Mouse (Mus musculus): ENCODE data around the gene Adgrl1.

The Adgrl1 gene

GRCm38 (mm10) chr8:83901566-83902485, 1.9 kb downstream of the Adgrl1 start:
- no peak for DNase-seq (ENCODE audit: low spot score in 2 of 2)

- no peak for DNase-seq (ENCODE audit: low spot score in 2 of 2)
Measured at GRCm38 (mm10) chr8:83902961-83903666, 3.2 kb downstream of the Adgrl1 start.

GRCm38 (mm10) chr8:83908583-83908982, 8.7 kb downstream of the Adgrl1 start:
- no peak for DNase-seq (ENCODE audit: low spot score in 2 of 2)

- no peak for DNase-seq (ENCODE audit: low spot score in 2 of 2)
Measured at GRCm38 (mm10) chr8:83909311-83909710, 9.4 kb downstream of the Adgrl1 start.

- DNase-seq (ENCODE audit: low spot score in 2 of 2): no peak
Measured at GRCm38 (mm10) chr8:83911809-83912731, 12.2 kb downstream of the Adgrl1 start.

- DNase-seq (ENCODE audit: low spot score in 2 of 2): no peak
Measured at GRCm38 (mm10) chr8:83914232-83914631, 14.3 kb downstream of the Adgrl1 start.

GRCm38 (mm10) chr8:83914860-83915259, 15.0 kb downstream of the Adgrl1 start:
- DNase-seq (ENCODE audit: low spot score in 2 of 2): no peak

GRCm38 (mm10) chr8:83916015-83916414, 16.1 kb downstream of the Adgrl1 start:
- no peak for DNase-seq (ENCODE audit: low spot score in 2 of 2)

GRCm38 (mm10) chr8:83917566-83917965, 17.7 kb downstream of the Adgrl1 start:
- no peak for DNase-seq (ENCODE audit: low spot score in 2 of 2)

GRCm38 (mm10) chr8:83921558-83921957, 21.7 kb downstream of the Adgrl1 start:
- peak; percentile 60 to 74 for DNase-seq (ENCODE audit: low spot score in 2 of 2)

GRCm38 (mm10) chr8:83922727-83923126, 22.8 kb downstream of the Adgrl1 start:
- DNase-seq (ENCODE audit: low spot score in 2 of 2): no peak

GRCm38 (mm10) chr8:83924585-83924984, 24.7 kb downstream of the Adgrl1 start:
- no peak for DNase-seq (ENCODE audit: low spot score in 2 of 2)

GRCm38 (mm10) chr8:83926266-83926665, 26.4 kb downstream of the Adgrl1 start:
- DNase-seq (ENCODE audit: low spot score in 2 of 2): no peak

- no peak for DNase-seq (ENCODE audit: low spot score in 2 of 2)
Measured at GRCm38 (mm10) chr8:83934222-83934621, 34.3 kb downstream of the Adgrl1 start.

GRCm38 (mm10) chr8:83934994-83935393, 35.1 kb downstream of the Adgrl1 start:
- no peak for DNase-seq (ENCODE audit: low spot score in 2 of 2)

GRCm38 (mm10) chr8:83935435-83935834, 35.5 kb downstream of the Adgrl1 start:
- no peak for DNase-seq (ENCODE audit: low spot score in 2 of 2)

- no peak for DNase-seq (ENCODE audit: low spot score in 2 of 2)
Measured at GRCm38 (mm10) chr8:83937645-83938044, 37.7 kb downstream of the Adgrl1 start.

GRCm38 (mm10) chr8:83938330-83938729, 38.4 kb downstream of the Adgrl1 start:
- DNase-seq (ENCODE audit: low spot score in 2 of 2): no peak

GRCm38 (mm10) chr8:83941066-83941677, 41.3 kb downstream of the Adgrl1 start:
- no peak for DNase-seq (ENCODE audit: low spot score in 2 of 2)

GRCm38 (mm10) chr8:83942446-83942845, 42.5 kb downstream of the Adgrl1 start:
- DNase-seq (ENCODE audit: low spot score in 2 of 2): no peak

- no peak for DNase-seq (ENCODE audit: low spot score in 2 of 2)
Measured at GRCm38 (mm10) chr8:83945540-83945939, 45.6 kb downstream of the Adgrl1 start.

All from natural killer cell, adult 2 months (primary cell).